Mouse (Mus musculus): Measurements from ENCODE around the gene Numbl. TPM values are rescaled to one million over a fixed set of nuclear protein-coding genes. Genes with fewer than 3 reads are reported as not detected.

Gene Numbl
- total and polyA plus RNA-seq, 3 experiments, result 3.7 to 9.7 (median 6.1) TPM

GRCm38 (mm10) chr7:27328161-27328560, 69.9 kb downstream of the Numbl start:
- WGBS, result 60% methylated on average over 11 of the region's 11 CpGs
- Histone ChIP-seq H3K9ac (ENCODE audit: low read depth, low read length) (no peak overlapping the region), H3K4me3 (no peak overlapping the region), H3K79me2 (replicated peaks; ENCODE audit: control insufficient read depth, insufficient read depth, low read length) (no peaks in the 10 kb centered on the region), H3K27ac (peak overlapping the region; percentile 44), H3K27me3 (ENCODE audit: control insufficient read depth, insufficient read depth, low read length) (0 out of 2 replicates have a peak, but pooled peaks cover 2% of the 10 kb centered on the region), H3K36me3 (ENCODE audit: control insufficient read depth, insufficient read depth, low read length) (peaks cover 7% of the 10 kb centered on the region), H3K4me1 (ENCODE audit: control insufficient read depth, insufficient read depth, low read length) (peaks cover 19% of the 10 kb centered on the region)
- intact Hi-C loops (cut with DNase I), result loop anchor here (5.0 kb wide), 1 partner anchor 166 kb away; no protein-coding TSS in a partner anchor
- peak; percentile 31 to 43 for DNase-seq
- TF ChIP-seq CTCF (IDR thresholded peaks at IDR 0.05), result no peak
- no peak for TF ChIP-seq EP300 (IDR thresholded peaks at IDR 0.05; ENCODE audit: insufficient read depth, low read depth, low read length)
- no peak for TF ChIP-seq POLR2A (IDR thresholded peaks at IDR 0.05; ENCODE audit: insufficient read depth, low read depth, low read length)

- TF ChIP-seq CTCF (IDR thresholded peaks at IDR 0.05) (no peak), POLR2A (IDR thresholded peaks at IDR 0.05; ENCODE audit: insufficient read depth, low read depth, low read length) (no peak), EP300 (IDR thresholded peaks at IDR 0.05; ENCODE audit: insufficient read depth, low read depth, low read length) (no peak)
- H3K9ac ChIP-seq (ENCODE audit: low read depth, low read length), result no peak overlapping the region
- WGBS, result 26% methylated on average over 16 of the region's 16 CpGs
- intact Hi-C loops (cut with DNase I), result loop anchor here (5.0 kb wide), 1 partner anchor 166 kb away; no protein-coding TSS in a partner anchor
- H3K4me3 ChIP-seq, result no peak overlapping the region
- H3K4me1 ChIP-seq (ENCODE audit: control insufficient read depth, insufficient read depth, low read length), result peaks cover 19% of the 10 kb centered on the region
- peak; percentile 62 to 73 for DNase-seq
- 0 out of 2 replicates have a peak, but pooled peaks cover 2% of the 10 kb centered on the region for H3K27me3 ChIP-seq (ENCODE audit: control insufficient read depth, insufficient read depth, low read length)
- H3K79me2 ChIP-seq (replicated peaks; ENCODE audit: control insufficient read depth, insufficient read depth, low read length), result no peaks in the 10 kb centered on the region
- H3K36me3 ChIP-seq (ENCODE audit: control insufficient read depth, insufficient read depth, low read length), result peaks cover 7% of the 10 kb centered on the region
- peak overlapping the region; percentile 44 for H3K27ac ChIP-seq
Measured at GRCm38 (mm10) chr7:27328648-27329047, 70.4 kb downstream of the Numbl start.

DNA sequence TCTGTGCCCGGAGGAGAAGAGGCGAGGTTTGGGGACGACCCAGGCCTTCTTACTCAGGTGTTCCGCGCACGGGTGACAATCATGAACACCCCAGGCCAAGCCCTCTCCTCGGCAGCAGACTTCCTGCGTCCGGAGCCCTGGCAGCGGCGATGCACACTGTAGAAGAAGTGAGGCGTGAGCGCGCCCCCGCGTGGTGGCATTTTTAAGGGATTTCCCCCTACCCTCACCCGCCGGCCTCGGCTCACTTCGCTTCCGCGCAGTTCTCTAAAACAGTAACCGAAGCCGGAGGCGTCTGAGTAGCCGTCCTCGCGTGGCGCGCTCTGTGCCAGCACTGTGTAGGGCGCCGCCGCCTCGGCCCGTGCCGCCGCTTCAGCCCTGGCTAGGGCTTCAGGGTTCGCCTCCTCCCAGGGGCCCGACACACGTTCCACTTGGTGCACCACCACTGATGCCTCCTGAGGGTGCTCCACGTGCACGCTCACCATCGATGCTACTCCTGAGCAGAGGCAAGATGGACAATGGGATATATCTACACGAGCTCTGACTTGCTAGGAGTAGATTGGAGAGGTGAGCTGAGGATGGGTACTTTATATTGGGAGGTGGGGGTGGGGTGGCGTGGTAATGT, 71.2 kb downstream of the Numbl start:
- WGBS, result 12% methylated on average over 45 of the region's 45 CpGs
- no peak for TF ChIP-seq POLR2A (IDR thresholded peaks at IDR 0.05; ENCODE audit: insufficient read depth, low read depth, low read length)
- 0 out of 2 replicates have a peak, but pooled peaks have one; percentile 57 for TF ChIP-seq EP300 (IDR thresholded peaks at IDR 0.05; ENCODE audit: insufficient read depth, low read depth, low read length)
- TF ChIP-seq CTCF (IDR thresholded peaks at IDR 0.05), result peak; percentile 86
- peak overlapping the region; percentile 44 for H3K27ac ChIP-seq
- DNase-seq, result peak; percentile 88 to 89
- peak overlapping the region; percentile 26; the same call in 1 of the 2 replicates for H3K4me3 ChIP-seq
- intact Hi-C loops (cut with DNase I), result loop anchor here (5.0 kb wide), 1 partner anchor 167 kb away; no protein-coding TSS in a partner anchor
- H3K4me1 ChIP-seq (ENCODE audit: control insufficient read depth, insufficient read depth, low read length), result peaks cover 19% of the 10 kb centered on the region
- 0 out of 2 replicates have a peak, but pooled peaks cover 2% of the 10 kb centered on the region for H3K27me3 ChIP-seq (ENCODE audit: control insufficient read depth, insufficient read depth, low read length)
- no peaks in the 10 kb centered on the region for H3K79me2 ChIP-seq (replicated peaks; ENCODE audit: control insufficient read depth, insufficient read depth, low read length)
- H3K9ac ChIP-seq (ENCODE audit: low read depth, low read length), result peak overlapping the region; percentile 54
- peaks cover 7% of the 10 kb centered on the region for H3K36me3 ChIP-seq (ENCODE audit: control insufficient read depth, insufficient read depth, low read length)

GRCm38 (mm10) chr7:27329981-27330380, 71.7 kb downstream of the Numbl start:
- 0 out of 2 replicates have a peak, but pooled peaks cover 2% of the 10 kb centered on the region for H3K27me3 ChIP-seq (ENCODE audit: control insufficient read depth, insufficient read depth, low read length)
- 46% methylated on average over 17 of the region's 17 CpGs for WGBS
- no peak overlapping the region for H3K9ac ChIP-seq (ENCODE audit: low read depth, low read length)
- intact Hi-C loops (cut with DNase I), result loop anchor here (1.0 to 5.0 kb wide), 5 partner anchors 22 to 262 kb away; partner anchors contain the start of gene Akt2
- no peaks in the 10 kb centered on the region for H3K79me2 ChIP-seq (replicated peaks; ENCODE audit: control insufficient read depth, insufficient read depth, low read length)
- TF ChIP-seq POLR2A (IDR thresholded peaks at IDR 0.05; ENCODE audit: insufficient read depth, low read depth, low read length) (no peak), EP300 (IDR thresholded peaks at IDR 0.05; ENCODE audit: insufficient read depth, low read depth, low read length) (no peak), CTCF (IDR thresholded peaks at IDR 0.05) (no peak)
- H3K4me1 ChIP-seq (ENCODE audit: control insufficient read depth, insufficient read depth, low read length), result peaks cover 19% of the 10 kb centered on the region
- H3K4me3 ChIP-seq, result peak overlapping the region; percentile 56; the same call in 1 of the 2 replicates
- peaks cover 7% of the 10 kb centered on the region for H3K36me3 ChIP-seq (ENCODE audit: control insufficient read depth, insufficient read depth, low read length)
- peak overlapping the region; percentile 96 for H3K27ac ChIP-seq
- peak in 1 of 2 experiments; percentile 31 for DNase-seq

DNA sequence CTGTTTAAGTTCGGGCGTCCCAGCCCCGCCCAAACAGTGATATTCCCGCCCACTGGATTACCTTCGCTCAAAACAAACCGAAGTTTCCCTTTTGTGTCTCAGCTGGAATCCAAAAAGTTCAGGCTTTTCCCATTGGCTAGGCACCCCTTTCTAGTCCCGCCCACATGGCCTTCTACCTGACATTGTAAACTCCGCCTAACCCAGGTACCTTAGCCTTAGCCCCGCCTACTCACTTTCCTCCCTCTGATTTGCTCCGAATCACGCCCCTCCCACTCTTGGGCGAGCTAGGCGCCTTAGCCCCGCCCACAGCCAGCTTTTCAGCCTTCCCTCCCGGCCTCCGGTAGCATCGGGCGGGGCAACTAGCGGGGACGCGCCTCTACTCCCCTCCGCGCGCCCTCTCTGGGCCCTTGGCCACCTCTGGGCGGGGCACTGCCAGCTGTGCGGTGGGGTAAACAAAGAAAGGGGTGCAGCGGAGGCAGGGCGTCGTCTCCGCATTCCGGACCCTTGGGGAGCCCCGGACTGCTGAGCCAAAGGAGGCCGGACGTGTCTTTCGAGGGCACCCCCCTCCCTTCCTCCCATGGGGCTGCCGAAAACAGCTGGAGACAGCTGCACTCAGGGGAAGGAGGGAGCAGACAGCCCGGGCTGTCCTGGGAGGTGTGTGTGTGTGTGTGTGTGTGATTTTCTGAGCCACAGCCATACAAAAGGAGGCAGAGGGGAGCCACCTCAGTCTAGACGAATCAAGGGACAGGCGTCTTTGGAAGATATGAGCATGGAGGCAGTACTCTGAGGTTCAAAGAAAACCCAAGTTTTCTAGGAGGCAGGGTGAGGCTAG, 72.7 kb downstream of the Numbl start:
- DNase-seq, result peak; percentile 96
- Histone ChIP-seq H3K9ac (ENCODE audit: low read depth, low read length) (peak overlapping the region; percentile 56), H3K27me3 (ENCODE audit: control insufficient read depth, insufficient read depth, low read length) (0 out of 2 replicates have a peak, but pooled peaks cover 2% of the 10 kb centered on the region), H3K79me2 (replicated peaks; ENCODE audit: control insufficient read depth, insufficient read depth, low read length) (no peaks in the 10 kb centered on the region), H3K36me3 (ENCODE audit: control insufficient read depth, insufficient read depth, low read length) (peaks cover 7% of the 10 kb centered on the region), H3K4me1 (ENCODE audit: control insufficient read depth, insufficient read depth, low read length) (peaks cover 17% of the 10 kb centered on the region), H3K27ac (peak overlapping the region; percentile 96), H3K4me3 (peak overlapping the region; percentile 56)
- TF ChIP-seq POLR2A (IDR thresholded peaks at IDR 0.05; ENCODE audit: insufficient read depth, low read depth, low read length) (peak; percentile 67), EP300 (IDR thresholded peaks at IDR 0.05; ENCODE audit: insufficient read depth, low read depth, low read length) (peak; percentile 98), CTCF (IDR thresholded peaks at IDR 0.05) (no peak)
- 1% methylated on average over 39 of the region's 39 CpGs for WGBS
- intact Hi-C loops (cut with DNase I), result loop anchor here (1.0 to 5.0 kb wide), 4 partner anchors 23 to 261 kb away; partner anchors contain the start of gene Akt2
